8 mouse cellular contexts compared by ENCODE assay signal in the genomic region with DNA sequence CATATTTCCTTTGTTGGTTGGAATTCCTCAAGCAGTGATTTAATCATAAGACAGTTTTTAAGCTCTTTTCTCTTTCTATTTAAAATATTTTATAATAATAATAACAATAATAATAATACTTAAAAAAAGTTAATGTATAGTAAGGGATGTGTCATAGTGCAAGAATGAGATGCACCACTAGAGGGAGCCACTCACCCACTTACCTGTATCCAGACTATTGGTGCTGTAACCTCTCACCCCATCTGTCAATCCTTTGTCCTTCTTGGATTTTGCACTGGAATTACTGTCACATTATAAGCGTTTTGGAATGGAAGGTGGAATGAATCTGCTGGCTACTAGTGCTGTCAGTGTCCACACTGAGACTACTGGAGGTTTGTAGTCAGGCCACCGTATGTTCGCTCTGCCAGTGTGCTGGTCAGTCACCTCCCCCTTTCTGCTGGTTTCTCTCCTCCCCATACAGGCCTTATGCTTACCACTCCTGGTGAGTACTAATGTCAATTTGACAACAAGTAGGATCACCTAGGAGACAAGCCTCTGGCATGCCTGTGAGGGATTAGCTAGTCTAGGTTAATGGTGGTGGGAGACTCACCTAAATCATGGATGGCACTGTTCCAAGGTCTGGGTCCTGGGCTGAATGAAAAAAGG. TPM values are rescaled to one million over a fixed set of nuclear protein-coding genes. Genes with fewer than 3 reads are reported as not detected.
DNase-seq lines count a peak whose midpoint lies in the region; ATAC-seq and TF ChIP-seq lines count a peak whose summit lies in the region.

No protein-coding gene starts in this region.

- no peaks in the 10 kb centered on the region for H3K27me3 ChIP-seq in hindbrain, postnatal 0 days (ENCODE audit: insufficient read depth, low read length)
- H3K27me3 ChIP-seq in limb, embryonic 13.5 days = no peaks in the 10 kb centered on the region
- H3K27me3 ChIP-seq in neural tube, embryonic 12.5 days (replicated peaks) = no peaks in the 10 kb centered on the region

- DNase-seq in layer of hippocampus, adult 11-12 months (ENCODE audit: low spot score) = peak; percentile 35
- DNase-seq in layer of hippocampus, adult 9-11 months = no peak
- DNase-seq in Muller cell, postnatal 12 days (ENCODE audit: inconsistent ontology term) = peak; percentile 32
- peak; percentile 20 for DNase-seq in embryo, embryonic 11.5 days (ENCODE audit: low read depth, low spot score)
- DNase-seq in hindbrain, postnatal 0 days (ENCODE audit: low spot score) = peak; percentile 83

- WGBS in hindbrain, postnatal 0 days = 60% methylated on average over 3 of the region's 3 CpGs
- 55% methylated on average over 3 of the region's 3 CpGs for WGBS in limb, embryonic 13.5 days
- WGBS in neural tube, embryonic 12.5 days = 66% methylated on average over 3 of the region's 3 CpGs

- H3K36me3 ChIP-seq in hindbrain, postnatal 0 days (ENCODE audit: insufficient read depth, low read length) = no peaks in the 10 kb centered on the region
- no peaks in the 10 kb centered on the region for H3K36me3 ChIP-seq in limb, embryonic 13.5 days
- H3K36me3 ChIP-seq in neural tube, embryonic 12.5 days = no peaks in the 10 kb centered on the region

- peak; percentile 78 for ATAC-seq in hindbrain, postnatal 0 days
- ATAC-seq in limb, embryonic 13.5 days (ENCODE audit: low FRiP score, low read depth) = peak; percentile 54; the same call in 1 of the 2 replicates
- ATAC-seq in neural tube, embryonic 12.5 days (ENCODE audit: low FRiP score, low read depth) = peak; percentile 77
- no peak for ATAC-seq in activated CD4-positive, CD25-positive, alpha-beta regulatory T cell, adult 4 months

- no peak overlapping the region for H3K4me3 ChIP-seq in hindbrain, postnatal 0 days (ENCODE audit: low read length)
- H3K4me3 ChIP-seq in limb, embryonic 13.5 days = no peak overlapping the region
- H3K4me3 ChIP-seq in neural tube, embryonic 12.5 days = no peak overlapping the region

- H3K9me3 ChIP-seq in hindbrain, postnatal 0 days (ENCODE audit: low read length) = no peaks in the 10 kb centered on the region
- no peaks in the 10 kb centered on the region for H3K9me3 ChIP-seq in limb, embryonic 13.5 days
- H3K9me3 ChIP-seq in neural tube, embryonic 12.5 days = no peaks in the 10 kb centered on the region

- H3K9ac ChIP-seq in hindbrain, postnatal 0 days (replicated peaks; ENCODE audit: low read length) = no peak overlapping the region
- H3K9ac ChIP-seq in limb, embryonic 13.5 days = no peak overlapping the region
- H3K9ac ChIP-seq in neural tube, embryonic 12.5 days = no peak overlapping the region

- H3K4me2 ChIP-seq in hindbrain, postnatal 0 days (ENCODE audit: low read depth, low read length) = no peak overlapping the region
- no peak overlapping the region for H3K4me2 ChIP-seq in limb, embryonic 13.5 days (replicated peaks)
- no peak overlapping the region for H3K4me2 ChIP-seq in neural tube, embryonic 12.5 days (replicated peaks)

- H3K4me1 ChIP-seq in hindbrain, postnatal 0 days (ENCODE audit: insufficient read depth, low read length) = no peaks in the 10 kb centered on the region
- H3K4me1 ChIP-seq in limb, embryonic 13.5 days = no peaks in the 10 kb centered on the region
- H3K4me1 ChIP-seq in neural tube, embryonic 12.5 days = no peaks in the 10 kb centered on the region

- H3K27ac ChIP-seq in hindbrain, postnatal 0 days = no peak overlapping the region
- H3K27ac ChIP-seq in limb, embryonic 13.5 days = no peak overlapping the region
- H3K27ac ChIP-seq in neural tube, embryonic 12.5 days = no peak overlapping the region

- TF ChIP-seq CTCF in hindbrain, postnatal 0 days (IDR thresholded peaks at IDR 0.05; ENCODE audit: low read depth) = peak; percentile 83

RNA-seq across cellular contexts. Expression of a gene that starts 13.6 kb away (rescaled TPM):
- not detected in 2 replicates for total RNA-seq in hindbrain, postnatal 0 days (2014; rRNA removed)
- polyA plus RNA-seq in hindbrain, postnatal 0 days (2015; fragmentation: Nextera tagmentation; extraction: Ambion mirVana) = not detected in 2 replicates
- not detected in 2 replicates for polyA plus RNA-seq in limb, embryonic 13.5 days (2015; fragmentation: Nextera tagmentation; extraction: Ambion mirVana)
- polyA plus RNA-seq in neural tube, embryonic 12.5 days (2016; fragmentation: Nextera tagmentation; extraction: Ambion mirVana) = not detected in 2 replicates
- polyA plus RNA-seq in activated CD4-positive, CD25-positive, alpha-beta regulatory T cell, adult 4 months (2017; shearing (Covaris generic)) = not detected

RNA-seq across cellular contexts. Expression of a gene that starts 15.5 kb away (rescaled TPM):
- total RNA-seq in hindbrain, postnatal 0 days (2014; rRNA removed) = not detected in 2 replicates
- polyA plus RNA-seq in hindbrain, postnatal 0 days (2015; fragmentation: Nextera tagmentation; extraction: Ambion mirVana) = not detected in 2 replicates
- polyA plus RNA-seq in limb, embryonic 13.5 days (2015; fragmentation: Nextera tagmentation; extraction: Ambion mirVana) = not detected in 2 replicates
- not detected in 2 replicates for polyA plus RNA-seq in neural tube, embryonic 12.5 days (2016; fragmentation: Nextera tagmentation; extraction: Ambion mirVana)
- polyA plus RNA-seq in activated CD4-positive, CD25-positive, alpha-beta regulatory T cell, adult 4 months (2017; shearing (Covaris generic)) = not detected

RNA-seq across cellular contexts. Expression of a gene that starts 23.7 kb away (rescaled TPM):
- not detected in 2 replicates for total RNA-seq in hindbrain, postnatal 0 days (2014; rRNA removed)
- polyA plus RNA-seq in hindbrain, postnatal 0 days (2015; fragmentation: Nextera tagmentation; extraction: Ambion mirVana) = not detected in 2 replicates
- polyA plus RNA-seq in limb, embryonic 13.5 days (2015; fragmentation: Nextera tagmentation; extraction: Ambion mirVana) = not detected in 2 replicates
- not detected in 2 replicates for polyA plus RNA-seq in neural tube, embryonic 12.5 days (2016; fragmentation: Nextera tagmentation; extraction: Ambion mirVana)
- polyA plus RNA-seq in activated CD4-positive, CD25-positive, alpha-beta regulatory T cell, adult 4 months (2017; shearing (Covaris generic)) = not detected

RNA-seq across cellular contexts. Expression of a gene that starts 36.9 kb away (rescaled TPM):
- not detected in 2 replicates for total RNA-seq in hindbrain, postnatal 0 days (2014; rRNA removed)
- not detected in 2 replicates for polyA plus RNA-seq in hindbrain, postnatal 0 days (2015; fragmentation: Nextera tagmentation; extraction: Ambion mirVana)
- not detected in 2 replicates for polyA plus RNA-seq in limb, embryonic 13.5 days (2015; fragmentation: Nextera tagmentation; extraction: Ambion mirVana)
- polyA plus RNA-seq in neural tube, embryonic 12.5 days (2016; fragmentation: Nextera tagmentation; extraction: Ambion mirVana) = not detected in 2 replicates
- not detected for polyA plus RNA-seq in activated CD4-positive, CD25-positive, alpha-beta regulatory T cell, adult 4 months (2017; shearing (Covaris generic))

RNA-seq across cellular contexts. Expression of a gene that starts 42.6 kb away (rescaled TPM):
- not detected in 2 replicates for total RNA-seq in hindbrain, postnatal 0 days (2014; rRNA removed)
- not detected in 2 replicates for polyA plus RNA-seq in hindbrain, postnatal 0 days (2015; fragmentation: Nextera tagmentation; extraction: Ambion mirVana)
- 0.08 TPM in 1 of 2 replicates, not detected in the other for polyA plus RNA-seq in limb, embryonic 13.5 days (2015; fragmentation: Nextera tagmentation; extraction: Ambion mirVana)
- polyA plus RNA-seq in neural tube, embryonic 12.5 days (2016; fragmentation: Nextera tagmentation; extraction: Ambion mirVana) = not detected in 2 replicates
- polyA plus RNA-seq in activated CD4-positive, CD25-positive, alpha-beta regulatory T cell, adult 4 months (2017; shearing (Covaris generic)) = not detected
